Mouse (Mus musculus) monocyte, adult 2 months (primary cell): ENCODE data around the gene Olfr1180.
"Not testable (repeated sequence)": the region's sequence is repeated elsewhere in the genome, so short reads cannot be mapped to it uniquely, and the experiment has no call there.

Source experiments
- DNase-seq, 2 experiments: peaks; one replicate each; pipeline ENCODE4 v3.0.0; 2022; ENCODE audit warnings: low spot score in 2 of 2, low read depth in 1 of 2

The Olfr1180 gene

GRCm38 (mm10) chr2:88419051-88419450 is at the start of gene Olfr1180:
Gene Olfr1180 (minus strand): TSS chr2:88419151.
- no peak for DNase-seq

- not testable (repeated sequence) for DNase-seq
These were observed 35.6 kb upstream of the Olfr1180 start, which contains the start of gene Olfr1183 for GRCm38 (mm10) chr2:88454567-88454966. Gene Olfr1183 (plus strand): TSS chr2:88454867.

GRCm38 (mm10) chr2:88449031-88449430 is 30.1 kb upstream of the Olfr1180 start, which contains the start of gene Gm13757:
Gene Gm13757 (minus strand): TSS chr2:88449131.
- DNase-seq = no peak

DNA sequence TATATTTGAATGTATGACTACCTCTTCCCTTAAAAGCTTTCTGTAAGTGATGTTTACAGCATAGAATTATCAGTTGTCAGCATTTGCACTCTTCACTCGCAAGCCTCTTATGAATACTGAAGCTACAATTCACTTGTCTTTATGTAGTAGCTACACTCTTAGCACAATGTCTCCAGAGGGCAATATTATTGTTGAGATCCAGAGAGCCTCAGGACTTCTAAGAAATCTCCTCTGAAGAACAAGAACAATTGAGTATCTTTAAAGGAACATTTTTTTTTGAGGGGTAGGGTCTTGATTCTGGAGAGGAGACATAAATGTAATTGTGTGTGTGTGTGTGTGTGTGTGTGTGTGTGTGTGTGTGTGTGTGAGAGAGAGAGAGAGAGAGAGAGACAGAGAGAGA is 7.1 kb upstream of the Olfr1180 start, which contains the start of gene Olfr1181:
TSS of gene Olfr1181 (minus strand) at position 101 of the 400 bp plus-strand sequence.
- no peak for DNase-seq

- DNase-seq = no peak
These were observed 12.6 kb downstream of the Olfr1180 start, which contains the start of gene Olfr1179 for GRCm38 (mm10) chr2:88406353-88406752. Gene Olfr1179 (minus strand): TSS chr2:88406453.

DNA sequence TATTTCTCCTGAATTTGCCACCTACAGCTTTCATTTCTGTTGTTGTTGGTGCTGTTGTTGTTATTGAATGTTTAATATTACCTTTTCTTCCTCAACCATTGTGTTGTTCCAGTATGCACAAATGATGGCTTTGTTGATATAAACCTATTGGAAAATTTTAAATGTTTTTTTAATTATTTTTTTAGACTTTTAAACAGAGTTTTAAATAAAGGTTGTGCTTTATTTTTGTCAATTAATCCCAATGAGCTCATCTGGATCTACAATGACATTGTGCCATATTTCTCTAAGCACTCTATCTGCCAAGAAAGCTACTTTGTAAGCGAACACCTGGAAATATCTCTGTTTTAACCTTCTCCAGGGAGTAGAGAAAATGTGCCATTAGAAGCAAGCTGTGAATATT is 32.2 kb downstream of the Olfr1180 start, which contains the start of gene Olfr1178:
TSS of gene Olfr1178 (plus strand) at position 301 of the 400 bp plus-strand sequence.
- no peak for DNase-seq
